Mouse (Mus musculus): ENCODE measurements around the gene Atg4a.

Gene Atg4a

DNA sequence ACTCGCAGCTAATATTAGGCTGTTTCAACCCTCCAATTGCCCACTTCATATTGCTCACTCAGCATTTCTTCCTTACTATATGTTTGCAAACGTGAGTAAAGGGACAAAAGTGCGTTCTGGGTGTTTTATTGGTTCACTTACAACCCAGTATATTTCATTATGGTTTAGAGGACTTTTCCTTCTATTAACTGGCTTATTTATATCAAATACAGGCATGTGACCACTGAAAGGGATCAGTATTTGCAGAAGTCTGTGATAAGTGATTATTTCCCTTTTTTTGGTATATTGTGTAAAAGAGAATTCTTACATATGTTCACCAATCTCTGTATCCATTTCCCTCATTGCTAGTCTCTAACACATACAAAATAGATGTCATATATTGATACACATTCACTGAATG is 203.7 kb downstream of the Atg4a start:
- DNase-seq (ENCODE audit: low spot score): no peak

GRCm38 (mm10) chrX:141165067-141165466 is 208.4 kb downstream of the Atg4a start:
- no peak for DNase-seq (ENCODE audit: low spot score)

DNA sequence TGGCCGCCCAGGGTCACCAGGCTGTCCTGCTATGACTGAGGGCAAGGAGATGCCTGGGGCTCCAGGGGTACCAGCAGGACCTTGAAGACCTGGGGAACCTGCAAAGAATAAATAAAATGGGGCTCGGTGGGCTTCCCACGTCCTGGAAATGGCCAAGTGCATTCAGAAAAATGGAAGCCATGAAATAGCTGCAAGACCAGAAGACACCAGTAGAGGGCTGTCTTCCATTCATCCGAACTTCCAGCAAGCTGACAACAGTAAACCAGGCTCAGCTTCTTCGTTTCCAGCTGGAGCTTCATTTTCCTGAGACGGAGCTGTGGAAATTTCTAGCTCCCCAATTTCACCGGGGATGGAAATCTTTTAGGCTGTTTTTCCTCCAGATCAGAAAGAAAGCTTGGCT is 218.6 kb downstream of the Atg4a start:
- no peak for DNase-seq (ENCODE audit: low spot score)

- DNase-seq (ENCODE audit: low spot score): no peak
Measured at GRCm38 (mm10) chrX:141195036-141195435, 238.3 kb downstream of the Atg4a start.

DNA sequence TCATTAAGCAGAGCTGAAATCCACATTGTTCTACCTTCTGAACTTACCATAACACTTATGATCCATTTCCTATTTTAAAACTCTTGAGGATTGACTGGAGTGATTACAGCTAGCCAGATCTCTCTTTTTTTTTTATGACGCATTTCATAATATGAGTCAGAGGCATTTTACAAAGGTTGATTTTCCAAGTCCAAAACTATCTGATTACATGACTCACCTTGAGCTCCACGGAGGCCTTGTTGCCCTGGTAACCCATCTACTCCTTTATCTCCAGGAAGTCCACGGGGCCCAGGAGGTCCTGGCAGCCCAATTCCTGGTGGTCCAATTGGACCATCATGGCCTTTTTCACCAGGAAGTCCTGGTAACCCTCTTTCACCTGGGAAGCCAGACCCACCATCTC is 242.3 kb downstream of the Atg4a start:
- no peak for DNase-seq (ENCODE audit: low spot score)

DNA sequence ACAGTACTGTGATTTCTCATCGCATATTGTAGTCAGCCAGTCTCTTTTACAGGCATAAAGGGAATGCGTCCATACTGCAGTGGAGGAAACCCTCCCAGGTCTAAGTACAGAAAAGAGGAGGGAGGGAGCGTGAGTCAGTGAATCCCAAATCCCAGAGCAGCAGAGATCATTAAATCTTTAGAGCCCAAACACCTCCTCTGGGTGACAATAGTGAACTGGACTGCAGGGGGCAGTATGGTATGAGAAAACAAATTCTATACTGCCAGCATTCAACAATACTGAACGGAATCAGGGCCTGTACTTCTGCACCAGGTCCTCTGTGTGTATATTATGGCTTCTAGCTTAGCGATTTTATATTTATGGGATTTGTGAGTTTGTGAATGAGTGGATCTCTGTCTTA is 256.1 kb downstream of the Atg4a start:
- DNase-seq (ENCODE audit: low spot score): peak; percentile 29
